Mouse (Mus musculus) ovary, adult 2 months (tissue): Measurements from ENCODE around the gene Phf1. TPM values are rescaled to one million over a fixed set of nuclear protein-coding genes. Genes with fewer than 3 reads are reported as not detected.

Source experiments
- polyA plus RNA-seq: library from polyadenylated mRNA; depleted of rRNA; stranded (reverse); fragments of >200 nt; gene quantifications from 2 replicates; pipeline ENCODE4 v1.2.3, GENCODE M21; 2012; rRNA removed

Phf1 gene
- polyA plus RNA-seq, result 93.0 and 120 TPM in 2 replicates

DNA sequence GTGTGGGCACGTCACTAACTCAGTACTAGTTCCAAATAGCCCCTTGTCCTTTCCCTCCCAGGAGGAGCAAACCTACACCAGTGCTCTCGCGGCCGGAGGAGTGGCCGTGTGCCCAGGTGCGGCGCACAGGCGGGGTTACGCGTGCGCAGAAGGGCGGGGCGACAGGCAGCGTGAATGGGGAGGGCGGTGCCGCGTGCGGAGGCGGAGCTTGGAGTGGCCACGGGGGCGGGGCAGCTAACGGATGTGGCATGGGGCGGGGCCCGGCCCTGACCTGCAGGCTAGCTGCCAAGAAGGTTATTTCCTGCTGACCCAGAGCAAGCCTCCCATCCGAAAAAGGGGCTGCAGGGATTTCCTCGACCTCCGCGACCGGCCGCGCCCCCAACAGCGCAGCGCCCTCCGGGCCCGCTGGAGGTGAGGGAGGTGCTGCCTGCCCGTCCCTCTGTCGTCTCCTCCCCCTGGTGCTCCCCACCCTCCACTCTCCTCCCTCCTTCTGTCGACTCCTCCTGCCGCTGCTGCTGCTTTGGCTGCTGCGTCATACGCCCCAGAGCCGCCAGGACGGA is at the start of gene Phf1:
Gene Phf1, plus strand, starts transcription at position 214 of the 560 bp plus-strand sequence.

GRCm38 (mm10) chr17:26916711-26917482 is 16.0 kb upstream of the Phf1 start, which contains the start of gene Kifc5b:
Gene Kifc5b (plus strand): TSS chr17:26917091.

DNA sequence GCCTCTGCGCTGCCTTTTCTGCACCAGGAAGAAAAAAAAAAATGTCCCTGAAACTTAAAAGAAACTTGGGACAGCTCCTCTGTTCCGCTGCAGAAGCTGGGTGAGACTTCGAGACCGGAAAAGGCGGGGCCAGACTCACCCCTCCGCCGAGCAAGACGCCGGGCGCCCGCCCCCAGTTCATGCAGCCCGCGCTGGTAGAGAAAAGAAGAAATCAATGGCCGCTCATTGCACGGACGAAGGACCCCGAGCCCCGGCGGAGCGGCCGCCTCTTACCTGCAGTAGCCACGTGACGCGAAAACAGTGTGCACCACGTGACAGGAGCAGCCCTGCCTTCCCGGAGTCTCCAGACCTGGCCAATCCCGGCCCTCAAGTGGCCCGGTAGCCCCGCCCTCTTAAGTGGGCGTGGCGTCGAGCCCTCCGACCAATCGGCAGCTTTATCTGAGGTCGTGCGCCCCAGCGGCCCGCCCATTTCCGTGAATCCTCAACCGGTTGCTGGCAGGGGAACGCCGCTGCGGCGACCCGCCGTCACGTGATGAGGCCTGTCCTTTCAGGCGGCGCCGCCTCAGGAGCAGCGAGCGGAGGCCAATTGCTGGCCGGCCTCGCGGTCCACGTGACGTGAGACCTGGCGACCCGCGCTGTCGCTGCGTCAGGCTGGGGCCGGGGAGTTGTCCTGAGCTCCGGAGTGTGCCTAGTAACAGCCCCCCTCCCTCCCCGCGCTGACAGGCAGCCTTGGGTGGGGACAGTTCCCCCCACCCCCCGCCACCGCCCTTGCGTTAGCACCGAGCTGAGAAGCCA is 6.5 kb downstream of the Phf1 start, which contains the start of gene Cuta:
Gene Cuta, minus strand, starts transcription at position 392 of the 795 bp plus-strand sequence.

GRCm38 (mm10) chr17:26941031-26941789 is 8.4 kb downstream of the Phf1 start, which contains the start of gene Syngap1:
Gene Syngap1 (plus strand): TSS chr17:26941253.

GRCm38 (mm10) chr17:26972703-26973574 is 40.1 kb downstream of the Phf1 start, which contains the start of gene Zbtb9:
Gene Zbtb9 (plus strand): TSS chr17:26973167.

Other genes with a start within 250 kb of the Phf1 start
- gene Crebrf, start 217.4 kb upstream of the Phf1 start, polyA plus RNA-seq, result 2.8 and 3.1 TPM in 2 replicates
- 17.4 and 20.4 TPM in 2 replicates for gene Bnip1, start 152.0 kb upstream of the Phf1 start, polyA plus RNA-seq
- 0.13 and 0.16 TPM in 2 replicates for gene Nkx2-5, start 88.0 kb upstream of the Phf1 start, polyA plus RNA-seq
- 5.4 and 5.8 TPM in 2 replicates for gene Kifc5b, start 16.0 kb upstream of the Phf1 start, polyA plus RNA-seq
- gene Cuta, start 6.5 kb downstream of the Phf1 start, polyA plus RNA-seq, result 177 and 198 TPM in 2 replicates
- 84.5 and 103 TPM in 2 replicates for gene Syngap1, start 8.2 kb downstream of the Phf1 start, polyA plus RNA-seq
- gene Zbtb9, start 40.1 kb downstream of the Phf1 start, polyA plus RNA-seq, result 12.8 and 14.3 TPM in 2 replicates
- gene Bak1, start 96.0 kb downstream of the Phf1 start, polyA plus RNA-seq, result 55.8 and 75.4 TPM in 2 replicates
- 11.4 and 13.1 TPM in 2 replicates for gene Itpr3, start 124.3 kb downstream of the Phf1 start, polyA plus RNA-seq
- gene Uqcc2, start 200.9 kb downstream of the Phf1 start, polyA plus RNA-seq, result 162 and 289 TPM in 2 replicates
- 0.55 and 0.68 TPM in 2 replicates for gene Ip6k3, start 234.7 kb downstream of the Phf1 start, polyA plus RNA-seq